Mouse (Mus musculus) kidney, embryonic 14.5 days (tissue): Measurements from ENCODE around the gene Zfp830. TPM values are rescaled to one million over a fixed set of nuclear protein-coding genes. Genes with fewer than 3 reads are reported as not detected.

Experiments
- ATAC-seq: fragments of 200-750 bp; cut with Nextera tagmentation; 2 replicates; pipeline ENCODE4 v1.8.0; 2017; ENCODE audit warnings: moderate number of reproducible peaks, mild to moderate bottlenecking, moderate TSS enrichment, moderate library complexity; ENCODE audit not compliant: low FRiP score, low TSS enrichment
- H3K27ac ChIP-seq: fragments of 300-500 bp; sonication (generic); 2 replicates; pipeline ENCODE4 v1.5.1; 2014; ENCODE audit warnings: low read depth, mild to moderate bottlenecking, low read length, moderate library complexity, mixed read lengths
- H3K27me3 ChIP-seq: fragments of 300-500 bp; sonication (generic); 2 replicates; pipeline ENCODE4 v1.6.1; 2014; ENCODE audit warnings: mild to moderate bottlenecking, low read length; ENCODE audit not compliant: control insufficient read depth, insufficient read depth
- H3K36me3 ChIP-seq: fragments of 300-500 bp; sonication (generic); 2 replicates; pipeline ENCODE4 v1.6.1; 2014; ENCODE audit warnings: low read length, mixed read lengths; ENCODE audit not compliant: control insufficient read depth, insufficient read depth
- H3K4me1 ChIP-seq: fragments of 300-500 bp; sonication (generic); 2 replicates; pipeline ENCODE4 v1.6.1; 2014; ENCODE audit warnings: low read length, mixed read lengths; ENCODE audit not compliant: control insufficient read depth, insufficient read depth
- H3K4me2 ChIP-seq: fragments of 300-500 bp; sonication (generic); replicated peaks from 2 replicates; pipeline ENCODE4 v1.6.1; 2014; ENCODE audit warnings: low read depth, mild to moderate bottlenecking, low read length
- H3K4me3 ChIP-seq: fragments of 300-500 bp; sonication (generic); 2 replicates; pipeline ENCODE4 v1.5.1; 2014; ENCODE audit warnings: mild to moderate bottlenecking, low read length
- H3K9ac ChIP-seq: fragments of 300-500 bp; sonication (generic); 2 replicates; pipeline ENCODE4 v1.6.1; 2014; ENCODE audit warnings: low read depth, mild to moderate bottlenecking, low read length, moderate library complexity
- H3K9me3 ChIP-seq: fragments of 300-500 bp; sonication (generic); 2 replicates; pipeline ENCODE4 v1.6.1; 2016; ENCODE audit warnings: low read length; ENCODE audit not compliant: control insufficient read depth
- WGBS: fragments of 180-500 bp; shearing (Covaris S2); extraction: QIAGEN DNeasy Blood & Tissue Kit; methylation state at CpG from one replicate; pipeline ENCODE4 v1.1.7; 2014; 5-methylcytosine and 5-hydroxymethylcytosine counted together
- polyA plus RNA-seq: library from polyadenylated mRNA; unstranded; fragments of >200 nt; fragmentation: Nextera tagmentation; extraction: Ambion mirVana; gene quantifications from 2 replicates; pipeline ENCODE4 v1.2.1, GENCODE M21; 2014

Gene Zfp830
- polyA plus RNA-seq, 1 experiment from 2014 or later = 38.3 TPM

DNA sequence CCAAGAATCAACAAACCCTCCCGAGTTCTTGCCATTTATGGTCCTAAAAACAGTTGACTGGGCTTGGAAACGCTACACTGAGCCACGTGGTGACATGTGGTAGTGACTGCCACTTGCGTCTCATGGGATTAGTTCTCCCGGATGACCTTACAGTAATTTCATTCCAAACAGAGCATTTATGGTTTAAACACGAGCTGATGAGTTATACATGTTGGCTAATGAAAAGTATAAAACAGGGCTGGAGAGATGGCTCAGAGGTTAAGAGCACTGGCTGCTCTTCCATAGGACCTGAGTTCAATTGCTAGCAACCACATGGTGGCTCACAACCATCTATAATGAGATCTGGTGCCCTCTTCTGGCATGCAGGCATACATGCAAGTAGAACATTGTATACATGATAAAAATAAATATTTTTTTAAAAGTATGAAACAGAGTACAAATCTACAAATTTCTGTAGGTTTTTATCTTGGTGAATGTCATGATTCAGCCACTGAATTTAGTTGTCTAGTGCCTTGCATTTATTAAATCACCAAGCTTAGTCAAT lies 1.8 kb upstream of the Zfp830 start:
- WGBS = 84% methylated on average over 6 of the region's 6 CpGs
- H3K27me3 ChIP-seq = no peaks in the 10 kb centered on the region
- no peak for ATAC-seq
- H3K4me3 ChIP-seq = no peak overlapping the region
- H3K27ac ChIP-seq = no peak overlapping the region
- no peak overlapping the region for H3K4me2 ChIP-seq
- H3K9ac ChIP-seq = no peak overlapping the region
- peaks cover 5% of the 10 kb centered on the region; the same call in 1 of the 2 replicates for H3K9me3 ChIP-seq
- peaks cover 3% of the 10 kb centered on the region; the same call in 1 of the 2 replicates for H3K36me3 ChIP-seq
- peaks cover 15% of the 10 kb centered on the region for H3K4me1 ChIP-seq

DNA sequence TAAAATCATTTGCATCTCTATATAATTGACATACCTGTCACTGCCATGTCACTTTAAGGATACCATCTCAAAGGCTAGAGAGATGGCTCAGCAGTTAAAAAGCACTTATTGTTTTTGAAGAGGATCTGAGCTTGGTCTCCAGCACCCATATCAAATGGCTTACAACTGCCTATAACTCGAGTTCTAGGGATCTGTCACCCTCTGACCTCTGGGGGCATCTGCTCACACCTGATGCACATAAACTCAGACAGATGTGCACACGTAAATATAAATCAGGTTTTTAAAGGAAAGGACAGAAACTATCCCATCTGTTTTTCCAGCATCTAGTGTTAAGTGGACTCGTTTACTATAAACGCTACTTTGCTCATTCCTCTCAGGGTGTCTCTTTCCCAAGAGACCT lies 884 bp upstream of the Zfp830 start:
- H3K27me3 ChIP-seq = no peaks in the 10 kb centered on the region
- ATAC-seq = no peak
- peak overlapping the region; percentile 99 for H3K4me3 ChIP-seq
- H3K4me2 ChIP-seq = peak overlapping the region; percentile 69
- WGBS = 9% methylated on average over 4 of the region's 4 CpGs
- peak overlapping the region; percentile 89 for H3K9ac ChIP-seq
- peaks cover 5% of the 10 kb centered on the region; the same call in 1 of the 2 replicates for H3K9me3 ChIP-seq
- H3K27ac ChIP-seq = peak overlapping the region; percentile 97
- peaks cover 3% of the 10 kb centered on the region; the same call in 1 of the 2 replicates for H3K36me3 ChIP-seq
- peaks cover 15% of the 10 kb centered on the region for H3K4me1 ChIP-seq

DNA sequence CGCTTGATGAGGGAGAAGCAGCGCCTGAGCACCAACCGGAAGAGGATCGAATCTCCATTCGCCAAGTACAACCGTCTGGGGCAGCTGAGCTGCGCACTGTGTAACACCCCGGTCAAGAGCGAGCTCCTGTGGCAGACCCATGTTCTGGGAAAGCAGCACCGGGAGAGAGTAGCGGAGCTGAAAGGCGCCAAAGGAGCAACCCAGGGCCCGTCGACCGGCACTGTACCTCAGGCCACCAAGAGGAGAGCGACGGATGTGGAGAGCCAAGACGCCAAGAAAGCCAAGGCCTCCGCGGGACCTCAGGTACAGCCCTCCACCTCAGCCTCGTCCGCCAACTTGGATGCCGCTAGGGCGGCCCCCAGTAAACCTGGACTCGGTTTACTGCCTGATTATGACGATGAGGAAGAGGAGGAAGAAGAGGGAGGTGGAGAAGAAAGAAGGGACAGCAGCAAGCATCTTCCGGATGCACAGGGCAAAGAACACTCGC lies 336 bp downstream of the Zfp830 start:
- Histone ChIP-seq H3K4me2 (peak overlapping the region; percentile 89), H3K27ac (peak overlapping the region; percentile 97), H3K27me3 (no peaks in the 10 kb centered on the region), H3K4me3 (peak overlapping the region; percentile 99), H3K36me3 (peaks cover 13% of the 10 kb centered on the region; the same call in 1 of the 2 replicates), H3K4me1 (peaks cover 15% of the 10 kb centered on the region), H3K9me3 (peaks cover 5% of the 10 kb centered on the region; the same call in 1 of the 2 replicates), H3K9ac (peak overlapping the region; percentile 89)
- peak; percentile 68; the same call in 1 of the 2 replicates for ATAC-seq
- 1% methylated on average over 28 of the region's 28 CpGs for WGBS

DNA sequence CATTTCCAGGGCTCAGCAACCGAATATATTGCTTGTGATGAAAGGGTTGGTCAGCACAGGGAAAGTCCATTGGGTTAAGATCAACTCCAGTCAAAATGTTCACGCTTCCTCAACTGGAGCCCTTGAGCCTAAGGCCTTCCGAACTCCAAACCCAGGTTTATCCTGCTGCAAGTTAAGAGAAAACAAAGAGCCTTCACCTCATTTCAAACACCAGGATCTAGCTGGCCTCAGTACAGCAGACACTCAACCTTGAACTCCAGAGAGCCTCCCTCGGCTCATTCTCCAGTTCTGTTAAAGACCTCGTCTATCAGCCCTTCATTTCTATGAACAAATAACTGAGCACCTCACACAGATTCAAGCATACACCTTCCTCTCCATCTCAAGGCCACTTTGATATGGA lies 16.0 kb downstream of the Zfp830 start:
- 49% methylated on average over 5 of the region's 5 CpGs for WGBS
- peaks cover 8% of the 10 kb centered on the region; the same call in 1 of the 2 replicates for H3K4me1 ChIP-seq
- H3K9me3 ChIP-seq = no peaks in the 10 kb centered on the region
- H3K36me3 ChIP-seq = peaks cover 20% of the 10 kb centered on the region; the same call in 1 of the 2 replicates
- H3K27ac ChIP-seq = no peak overlapping the region
- peak overlapping the region; percentile 82 for H3K4me3 ChIP-seq
- H3K27me3 ChIP-seq = no peaks in the 10 kb centered on the region
- peak overlapping the region; percentile 96 for H3K9ac ChIP-seq
- peak overlapping the region; percentile 73 for H3K4me2 ChIP-seq
- ATAC-seq = no peak

DNA sequence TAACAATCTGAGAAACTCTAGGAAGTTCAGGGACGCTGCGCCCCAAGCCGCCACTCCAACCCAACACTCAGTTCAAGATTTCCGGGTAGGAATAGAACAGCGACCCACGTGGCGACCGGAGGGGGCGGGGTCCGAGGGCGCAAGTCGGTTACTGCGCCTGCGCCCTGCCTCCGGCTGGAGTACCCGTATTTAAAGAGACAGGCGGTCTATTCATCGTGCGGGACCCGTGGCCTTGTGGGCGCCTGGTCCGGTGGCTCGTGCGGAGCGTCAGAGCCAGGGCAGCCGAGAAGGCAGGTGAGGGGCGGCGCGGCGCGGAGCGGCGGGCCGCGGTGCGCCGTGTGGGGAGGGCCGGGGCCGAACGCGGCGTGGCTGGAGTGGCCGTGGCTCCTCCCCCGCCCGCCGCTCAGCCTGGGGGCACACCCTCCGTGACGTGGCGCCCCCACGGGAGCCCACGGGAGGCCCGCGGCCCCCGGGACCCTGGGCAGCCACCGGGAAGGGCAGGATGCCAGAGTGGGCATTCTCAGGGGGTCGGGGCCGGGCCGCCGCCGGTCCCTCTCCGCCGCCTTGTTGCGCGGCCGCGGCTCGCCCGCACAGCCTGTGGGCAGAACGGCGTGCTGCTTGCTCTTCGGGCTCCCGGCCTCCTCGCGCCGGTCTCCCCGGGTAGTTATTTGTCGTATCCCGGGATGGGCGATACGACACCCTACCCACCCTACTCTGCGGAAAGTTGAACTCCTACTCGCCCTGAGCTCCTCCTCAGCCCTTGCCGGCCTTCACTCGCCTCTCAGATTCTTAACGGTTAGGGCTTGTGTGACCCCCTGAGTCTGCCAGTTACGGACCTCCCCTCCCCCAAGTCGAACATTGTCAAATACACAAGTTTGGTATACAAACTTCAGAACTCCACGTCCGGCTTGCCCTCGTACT lies 17.1 kb downstream of the Zfp830 start, which contains the start of gene Lig3:
TSS of gene Lig3 (plus strand) at position 126 of the 921 bp plus-strand sequence.
- Histone ChIP-seq H3K9ac (peak within 1 kb of the TSS; percentile 96), H3K4me3 (peak within 1 kb of the TSS; percentile 82), H3K27ac (peak within 1 kb of the TSS; percentile 88), H3K4me2 (peak within 1 kb of the TSS; percentile 73), H3K4me1 (peaks cover 8% of the 10 kb centered on the region; the same call in 1 of the 2 replicates), H3K27me3 (no peaks in the 10 kb centered on the region), H3K9me3 (no peaks in the 10 kb centered on the region), H3K36me3 (peaks cover 32% of the 10 kb centered on the region; the same call in 1 of the 2 replicates)
- under 1% methylated on average over 79 of the region's 90 CpGs for WGBS
- ATAC-seq = peak; percentile 96

DNA sequence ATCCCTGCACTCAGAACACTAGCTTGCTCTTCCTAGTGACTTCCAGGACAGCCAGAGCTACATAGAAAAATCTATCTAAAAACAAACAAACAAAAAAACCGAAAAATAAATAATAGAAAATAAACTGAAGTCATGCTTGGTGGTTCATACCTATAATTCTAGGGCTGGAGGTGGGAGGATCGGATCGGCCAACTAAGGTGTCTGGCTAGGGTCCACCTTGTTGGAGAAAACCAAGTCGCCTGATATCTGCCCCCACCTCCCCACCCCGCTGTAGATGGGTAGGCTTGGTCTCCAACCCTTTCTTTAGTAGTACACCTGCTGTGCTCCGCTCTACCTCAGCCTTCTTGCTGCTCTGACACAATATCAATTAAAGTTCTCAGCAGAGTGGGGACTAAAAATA lies 18.1 kb downstream of the Zfp830 start:
- Histone ChIP-seq H3K9ac (peak overlapping the region; percentile 96), H3K4me3 (peak overlapping the region; percentile 82), H3K4me1 (peaks cover 8% of the 10 kb centered on the region; the same call in 1 of the 2 replicates), H3K36me3 (peaks cover 39% of the 10 kb centered on the region; the same call in 1 of the 2 replicates), H3K27ac (no peak overlapping the region), H3K4me2 (peak overlapping the region; percentile 53), H3K27me3 (no peaks in the 10 kb centered on the region), H3K9me3 (no peaks in the 10 kb centered on the region)
- ATAC-seq = no peak
- WGBS = 44% methylated on average over 6 of the region's 6 CpGs

DNA sequence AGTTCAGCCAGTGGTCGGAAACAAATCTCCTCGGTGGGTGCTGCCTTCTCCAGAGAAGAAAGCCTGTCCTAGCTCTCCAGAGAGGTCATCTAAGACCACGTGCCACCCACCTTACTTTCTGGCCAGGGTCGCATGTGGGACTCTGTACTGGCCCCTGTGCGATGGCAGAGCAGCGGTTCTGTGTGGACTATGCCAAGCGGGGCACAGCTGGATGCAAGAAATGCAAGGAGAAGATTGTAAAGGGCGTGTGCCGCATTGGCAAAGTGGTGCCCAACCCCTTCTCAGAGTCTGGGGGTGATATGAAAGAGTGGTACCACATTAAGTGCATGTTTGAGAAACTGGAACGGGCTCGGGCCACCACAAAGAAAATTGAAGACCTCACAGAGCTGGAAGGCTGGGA lies 19.3 kb downstream of the Zfp830 start:
- Histone ChIP-seq H3K27ac (no peak overlapping the region), H3K9me3 (no peaks in the 10 kb centered on the region), H3K27me3 (no peaks in the 10 kb centered on the region), H3K4me3 (no peak overlapping the region), H3K9ac (no peak overlapping the region), H3K4me2 (no peak overlapping the region), H3K4me1 (peaks cover 8% of the 10 kb centered on the region; the same call in 1 of the 2 replicates), H3K36me3 (peaks cover 50% of the 10 kb centered on the region)
- WGBS = 94% methylated on average over 11 of the region's 11 CpGs
- ATAC-seq = no peak

DNA sequence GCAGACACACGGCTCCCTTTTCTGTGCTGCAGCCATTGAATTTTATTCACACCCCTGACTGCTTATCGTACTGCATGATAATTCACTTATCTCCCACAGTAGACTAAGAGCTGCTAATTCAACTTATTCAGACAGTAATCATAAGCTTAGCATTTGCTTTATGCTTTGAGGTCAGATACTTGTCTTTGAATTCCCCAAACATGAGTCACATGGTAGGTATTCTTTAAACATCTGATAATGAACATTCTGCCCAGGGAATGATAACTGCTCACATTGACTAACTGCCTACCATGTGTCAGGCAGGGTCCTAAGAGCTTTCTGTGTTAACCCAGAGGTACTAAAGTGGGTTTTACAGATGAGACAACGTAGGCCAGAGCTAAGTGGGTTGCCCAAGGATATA lies 42.5 kb downstream of the Zfp830 start:
- no peak overlapping the region for H3K4me2 ChIP-seq
- H3K36me3 ChIP-seq = peaks cover 29% of the 10 kb centered on the region
- no peak overlapping the region for H3K9ac ChIP-seq
- ATAC-seq = no peak
- 88% methylated on average over 3 of the region's 3 CpGs for WGBS
- no peak overlapping the region for H3K4me3 ChIP-seq
- no peaks in the 10 kb centered on the region for H3K9me3 ChIP-seq
- no peaks in the 10 kb centered on the region for H3K27me3 ChIP-seq
- H3K4me1 ChIP-seq = no peaks in the 10 kb centered on the region
- H3K27ac ChIP-seq = no peak overlapping the region
